Mouse (Mus musculus): ENCODE results near the gene Wnt5b. TPM values are rescaled to one million over a fixed set of nuclear protein-coding genes. Genes with fewer than 3 reads are reported as not detected.
A peak's percentile ranks its signal among the peaks of the same experiment; 100 is the strongest.

The Wnt5b gene
- polyA plus RNA-seq, 1 experiment: not detected

GRCm38 (mm10) chr6:119508221-119508620 is 35.9 kb downstream of the Wnt5b start:
- no peak for TF ChIP-seq POLR2A (IDR thresholded peaks at IDR 0.05; ENCODE audit: borderline replicate concordance, low read depth, low read length)
- Histone ChIP-seq H3K4me3 (ENCODE audit: insufficient read depth, low read length) (no peak overlapping the region), H3K27ac (ENCODE audit: insufficient read depth, low read depth, low read length) (no peak overlapping the region), H3K4me1 (ENCODE audit: control insufficient read depth, insufficient read depth, low read length) (no peaks in the 10 kb centered on the region)

DNA sequence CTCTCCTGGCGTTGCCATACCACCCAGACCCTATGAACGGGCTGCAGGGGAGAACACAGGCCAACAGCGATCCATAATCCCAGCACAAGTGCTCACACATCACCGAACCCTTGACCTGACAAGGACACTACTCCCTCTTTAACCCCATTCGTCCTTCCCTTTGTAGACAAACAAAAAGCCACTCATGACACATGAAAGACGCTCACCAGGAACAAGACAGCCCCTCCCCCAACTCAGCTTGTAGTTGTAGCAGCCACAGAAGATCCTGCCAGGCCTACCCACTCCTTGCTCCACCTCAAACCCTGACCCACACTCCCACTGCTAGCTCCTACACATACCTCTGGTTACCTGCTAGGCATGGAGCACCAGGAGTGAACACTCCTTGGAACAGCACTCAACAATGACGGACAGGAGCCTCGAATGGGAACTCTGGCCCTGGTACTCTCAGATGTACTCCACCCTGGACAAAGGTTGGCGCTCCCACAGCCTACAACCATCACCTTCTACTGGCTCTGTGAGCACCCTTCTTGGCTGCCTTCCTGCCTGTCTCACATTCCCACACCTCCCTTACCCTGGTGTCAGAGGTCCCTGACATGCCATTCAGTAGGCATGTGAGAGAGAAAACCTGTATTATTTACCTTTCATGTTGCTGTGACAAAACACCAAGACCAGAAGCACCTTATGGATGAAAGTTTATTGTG is 38.5 kb downstream of the Wnt5b start:
- H3K27ac ChIP-seq (ENCODE audit: insufficient read depth, low read depth, low read length): no peak overlapping the region
- peaks cover 7% of the 10 kb centered on the region for H3K4me1 ChIP-seq (ENCODE audit: control insufficient read depth, insufficient read depth, low read length)
- no peak overlapping the region for H3K4me3 ChIP-seq (ENCODE audit: insufficient read depth, low read length)
- no peak for TF ChIP-seq POLR2A (IDR thresholded peaks at IDR 0.05; ENCODE audit: borderline replicate concordance, low read depth, low read length)

DNA sequence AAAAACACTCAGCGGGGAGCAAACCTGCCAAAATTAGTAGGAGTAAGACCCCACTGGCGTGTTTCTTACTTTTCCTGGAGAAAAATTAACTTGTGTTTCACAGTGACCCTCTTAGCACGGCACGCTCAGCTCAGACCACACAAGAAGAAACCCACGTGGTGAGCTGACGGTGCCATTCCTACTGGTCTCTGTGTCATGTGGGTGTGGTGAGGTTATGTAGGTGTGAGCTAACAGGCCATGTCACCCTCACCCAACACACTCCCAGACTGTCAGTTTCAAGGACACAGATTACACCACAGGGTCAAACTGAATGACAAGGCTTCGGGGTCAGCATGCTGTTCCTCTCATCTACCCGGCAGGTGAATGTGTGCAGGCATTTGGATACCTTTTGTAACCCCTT is 39.4 kb downstream of the Wnt5b start:
- no peak overlapping the region for H3K27ac ChIP-seq (ENCODE audit: insufficient read depth, low read depth, low read length)
- TF ChIP-seq CTCF (IDR thresholded peaks at IDR 0.05; ENCODE audit: low read depth, low read length) (no peak), POLR2A (IDR thresholded peaks at IDR 0.05; ENCODE audit: borderline replicate concordance, low read depth, low read length) (no peak)
- no peak overlapping the region for H3K4me3 ChIP-seq (ENCODE audit: insufficient read depth, low read length)
- H3K4me1 ChIP-seq (ENCODE audit: control insufficient read depth, insufficient read depth, low read length): peaks cover 13% of the 10 kb centered on the region

GRCm38 (mm10) chr6:119502031-119502430 is 42.1 kb downstream of the Wnt5b start:
- H3K4me1 ChIP-seq (ENCODE audit: control insufficient read depth, insufficient read depth, low read length): peaks cover 22% of the 10 kb centered on the region
- H3K4me3 ChIP-seq (ENCODE audit: insufficient read depth, low read length): peak overlapping the region; percentile 9; the same call in 1 of the 2 replicates
- no peak for TF ChIP-seq CTCF (IDR thresholded peaks at IDR 0.05; ENCODE audit: low read depth, low read length)
- H3K27ac ChIP-seq (ENCODE audit: insufficient read depth, low read depth, low read length): no peak overlapping the region

- TF ChIP-seq CTCF (IDR thresholded peaks at IDR 0.05; ENCODE audit: low read depth, low read length): no peak
- no peak for TF ChIP-seq POLR2A (IDR thresholded peaks at IDR 0.05; ENCODE audit: borderline replicate concordance, low read depth, low read length)
- Histone ChIP-seq H3K27ac (ENCODE audit: insufficient read depth, low read depth, low read length) (0 out of 2 replicates have a peak overlapping the region, but pooled peaks have one; percentile 2), H3K4me3 (ENCODE audit: insufficient read depth, low read length) (no peak overlapping the region), H3K4me1 (ENCODE audit: control insufficient read depth, insufficient read depth, low read length) (peaks cover 22% of the 10 kb centered on the region)
Measured at GRCm38 (mm10) chr6:119500086-119500485, 44.1 kb downstream of the Wnt5b start.

DNA sequence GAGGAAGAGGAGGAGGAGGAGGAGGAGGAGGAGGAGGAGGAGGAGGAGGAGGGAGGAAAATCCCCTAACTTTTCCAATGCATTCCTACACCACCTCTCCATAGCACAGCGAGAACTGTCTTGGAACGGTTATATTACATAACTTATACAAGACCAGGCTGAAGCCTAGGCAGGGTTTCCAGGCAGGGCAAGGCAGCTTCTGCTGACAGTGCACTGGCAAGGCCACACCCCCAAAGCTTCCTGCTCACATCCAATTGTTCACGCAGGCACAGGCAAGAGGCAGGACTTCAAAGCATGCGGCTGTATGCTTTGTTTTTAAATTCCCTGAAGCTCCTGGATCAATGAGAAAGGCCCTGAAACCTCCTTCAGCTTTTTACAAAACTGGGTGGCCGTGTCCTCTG is 44.9 kb downstream of the Wnt5b start:
- H3K4me1 ChIP-seq (ENCODE audit: control insufficient read depth, insufficient read depth, low read length): peaks cover 22% of the 10 kb centered on the region
- 0 out of 2 replicates have a peak overlapping the region, but pooled peaks have one; percentile 2 for H3K27ac ChIP-seq (ENCODE audit: insufficient read depth, low read depth, low read length)
- H3K4me3 ChIP-seq (ENCODE audit: insufficient read depth, low read length): no peak overlapping the region
- no peak for TF ChIP-seq POLR2A (IDR thresholded peaks at IDR 0.05; ENCODE audit: borderline replicate concordance, low read depth, low read length)
- TF ChIP-seq CTCF (IDR thresholded peaks at IDR 0.05; ENCODE audit: low read depth, low read length): no peak

DNA sequence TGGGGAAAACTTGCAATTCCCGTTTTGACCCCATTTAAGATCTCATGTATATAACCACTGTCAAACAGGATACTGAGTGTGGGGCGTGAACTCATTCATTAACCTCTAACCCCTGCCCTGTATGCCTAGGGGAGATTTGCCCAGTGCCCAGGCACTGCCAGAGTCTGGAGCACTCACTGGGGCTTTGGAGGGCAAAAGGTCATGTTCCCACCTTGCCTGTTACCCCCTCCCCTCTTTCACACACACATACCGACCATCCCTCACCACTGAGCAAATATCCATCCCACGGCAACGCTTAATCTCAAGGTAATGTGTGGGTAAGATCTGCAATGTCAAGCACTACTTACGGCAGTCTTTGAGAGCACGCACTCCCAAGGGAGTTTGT is 51.5 kb downstream of the Wnt5b start:
- TF ChIP-seq POLR2A (IDR thresholded peaks at IDR 0.05; ENCODE audit: borderline replicate concordance, low read depth, low read length) (no peak), CTCF (IDR thresholded peaks at IDR 0.05; ENCODE audit: low read depth, low read length) (no peak)
- peaks cover 3% of the 10 kb centered on the region; the same call in 1 of the 2 replicates for H3K4me1 ChIP-seq (ENCODE audit: control insufficient read depth, insufficient read depth, low read length)
- no peak overlapping the region for H3K27ac ChIP-seq (ENCODE audit: insufficient read depth, low read depth, low read length)
- H3K4me3 ChIP-seq (ENCODE audit: insufficient read depth, low read length): no peak overlapping the region

- no peak for TF ChIP-seq POLR2A (IDR thresholded peaks at IDR 0.05; ENCODE audit: borderline replicate concordance, low read depth, low read length)
- TF ChIP-seq CTCF (IDR thresholded peaks at IDR 0.05; ENCODE audit: low read depth, low read length): no peak
- H3K4me1 ChIP-seq (ENCODE audit: control insufficient read depth, insufficient read depth, low read length): peaks cover 8% of the 10 kb centered on the region; the same call in 1 of the 2 replicates
- no peak overlapping the region for H3K27ac ChIP-seq (ENCODE audit: insufficient read depth, low read depth, low read length)
- H3K4me3 ChIP-seq (ENCODE audit: insufficient read depth, low read length): no peak overlapping the region
Measured at GRCm38 (mm10) chr6:119491997-119492629, 52.0 kb downstream of the Wnt5b start.

- no peak overlapping the region for H3K27ac ChIP-seq (ENCODE audit: insufficient read depth, low read depth, low read length)
- no peak overlapping the region for H3K4me3 ChIP-seq (ENCODE audit: insufficient read depth, low read length)
- peaks cover 16% of the 10 kb centered on the region for H3K4me1 ChIP-seq (ENCODE audit: control insufficient read depth, insufficient read depth, low read length)
- TF ChIP-seq CTCF (IDR thresholded peaks at IDR 0.05; ENCODE audit: low read depth, low read length): no peak
- no peak for TF ChIP-seq POLR2A (IDR thresholded peaks at IDR 0.05; ENCODE audit: borderline replicate concordance, low read depth, low read length)
Measured at GRCm38 (mm10) chr6:119491006-119491405, 53.1 kb downstream of the Wnt5b start.

- H3K27ac ChIP-seq (ENCODE audit: insufficient read depth, low read depth, low read length): no peak overlapping the region
- H3K4me1 ChIP-seq (ENCODE audit: control insufficient read depth, insufficient read depth, low read length): peaks cover 20% of the 10 kb centered on the region
- H3K4me3 ChIP-seq (ENCODE audit: insufficient read depth, low read length): no peak overlapping the region
- TF ChIP-seq CTCF (IDR thresholded peaks at IDR 0.05; ENCODE audit: low read depth, low read length) (no peak), POLR2A (IDR thresholded peaks at IDR 0.05; ENCODE audit: borderline replicate concordance, low read depth, low read length) (no peak)
Measured at GRCm38 (mm10) chr6:119490549-119490948, 53.6 kb downstream of the Wnt5b start.
